Mouse (Mus musculus) leukemia stem cell, adult 10-12 weeks (primary cell): Measurements from ENCODE around the gene Fbxw15. TPM values are rescaled to one million over a fixed set of nuclear protein-coding genes. Genes with fewer than 3 reads are reported as not detected.

Experiments used
- polyA plus RNA-seq: library from polyadenylated mRNA; stranded (reverse); fragments of >175 nt; gene quantifications from 2 replicates; pipeline ENCODE4 v1.2.3, GENCODE M21; 2012; ENCODE audit warnings: low replicate concordance

Fbxw15 gene
- polyA plus RNA-seq = not detected in 2 replicates

DNA sequence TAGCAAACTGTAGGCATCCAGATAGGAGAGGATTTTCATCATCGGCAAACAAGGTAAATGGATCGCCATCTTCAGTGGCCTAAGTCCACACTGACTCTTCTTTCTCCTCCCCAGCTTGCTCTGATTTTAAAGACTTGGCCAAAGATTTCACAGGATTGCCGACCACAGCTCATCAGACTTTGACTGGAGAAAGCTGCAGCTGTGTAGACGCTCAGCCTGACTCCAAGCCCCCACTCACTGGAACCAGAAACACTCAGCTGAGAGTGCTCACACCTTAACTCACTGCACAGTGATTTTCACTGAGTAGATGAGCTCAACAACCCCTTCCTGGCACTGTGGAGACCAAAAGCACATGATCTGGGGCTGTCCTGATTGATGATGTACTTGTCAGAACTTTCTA lies at the start of gene Fbxw15:
Gene Fbxw15 (minus strand): TSS at position 101 of the 400 bp plus-strand sequence.

Other genes starting within 250 kb of the Fbxw15 start
- gene Fbxw28, start 228.6 kb downstream of the Fbxw15 start, polyA plus RNA-seq = not detected in 2 replicates
- not detected in 2 replicates for gene Fbxw22, start 164.0 kb downstream of the Fbxw15 start, polyA plus RNA-seq
- not detected in 2 replicates for gene Fbxw16, start 119.1 kb downstream of the Fbxw15 start, polyA plus RNA-seq
- 0.10 TPM in 1 of 2 replicates, not detected in the other for gene Fbxw19, start 72.4 kb downstream of the Fbxw15 start, polyA plus RNA-seq
- gene Fbxw24, start 57.8 kb upstream of the Fbxw15 start, polyA plus RNA-seq = not detected in 2 replicates
- not detected in 2 replicates for gene Fbxw25, start 96.4 kb upstream of the Fbxw15 start, polyA plus RNA-seq
- not detected in 2 replicates for gene Fbxw18, start 134.4 kb upstream of the Fbxw15 start, polyA plus RNA-seq
- not detected in 2 replicates for gene Fbxw26, start 177.8 kb upstream of the Fbxw15 start, polyA plus RNA-seq
- gene Fbxw27, start 222.4 kb upstream of the Fbxw15 start, polyA plus RNA-seq = not detected in 2 replicates
- gene Spink8, start 244.0 kb upstream of the Fbxw15 start, polyA plus RNA-seq = not detected in 2 replicates